Mouse (Mus musculus) kidney, embryonic 16.5 days (tissue): ENCODE data around the gene Zbtb26. TPM values are rescaled to one million over a fixed set of nuclear protein-coding genes. Genes with fewer than 3 reads are reported as not detected.

Source experiments
- ATAC-seq: fragments of 200-750 bp; cut with Nextera tagmentation; 2 replicates; pipeline ENCODE4 v1.8.0; 2017; ENCODE audit warnings: moderate TSS enrichment; ENCODE audit not compliant: low FRiP score, low TSS enrichment
- H3K27ac ChIP-seq: fragments of 300-500 bp; sonication (generic); 2 replicates; pipeline ENCODE4 v1.5.1; 2014; ENCODE audit warnings: low read length
- H3K27me3 ChIP-seq: fragments of 300-500 bp; sonication (generic); 2 replicates; pipeline ENCODE4 v1.6.1; 2014; ENCODE audit warnings: low read length, control low read depth, mixed read lengths; ENCODE audit not compliant: insufficient read depth
- H3K36me3 ChIP-seq: fragments of 300-500 bp; sonication (generic); 2 replicates; pipeline ENCODE4 v1.6.1; 2014; ENCODE audit warnings: low read length, control low read depth, mixed read lengths; ENCODE audit not compliant: insufficient read depth
- H3K4me1 ChIP-seq: fragments of 300-500 bp; sonication (generic); 2 replicates; pipeline ENCODE4 v1.6.1; 2014; ENCODE audit warnings: low read length, control low read depth, mixed read lengths; ENCODE audit not compliant: insufficient read depth
- H3K4me2 ChIP-seq: fragments of 300-500 bp; sonication (generic); replicated peaks from 2 replicates; pipeline ENCODE4 v1.6.1; 2014; ENCODE audit warnings: low read depth, low read length
- H3K4me3 ChIP-seq: fragments of 300-500 bp; sonication (generic); 2 replicates; pipeline ENCODE4 v1.5.1; 2014; ENCODE audit warnings: mild to moderate bottlenecking, low read length
- H3K9ac ChIP-seq: fragments of 300-500 bp; sonication (generic); replicated peaks from 2 replicates; pipeline ENCODE4 v1.6.1; 2014; ENCODE audit warnings: low read length
- H3K9me3 ChIP-seq: fragments of 300-500 bp; sonication (generic); 2 replicates; pipeline ENCODE4 v1.6.1; 2016; ENCODE audit warnings: low read length, control low read depth
- WGBS: fragments of 180-500 bp; shearing (Covaris S2); extraction: QIAGEN DNeasy Blood & Tissue Kit; methylation state at CpG from one replicate; pipeline ENCODE4 v1.1.7; 2014; 5-methylcytosine and 5-hydroxymethylcytosine counted together
- polyA plus RNA-seq: library from polyadenylated mRNA; unstranded; fragments of >200 nt; fragmentation: Nextera tagmentation; extraction: Ambion mirVana; gene quantifications from 2 replicates; pipeline ENCODE4 v1.2.1, GENCODE M21; 2015

Gene Zbtb26
- polyA plus RNA-seq, 1 experiment from 2014 or later, result 8.2 TPM

GRCm38 (mm10) chr2:37451667-37452375 lies 8.9 kb upstream of the Zbtb26 start:
- peak; percentile 99 for ATAC-seq
- 9% methylated on average over 35 of the region's 44 CpGs for WGBS

GRCm38 (mm10) chr2:37431609-37432008 lies 11.3 kb downstream of the Zbtb26 start:
- peak overlapping the region; percentile 73 for H3K4me3 ChIP-seq
- peak overlapping the region; percentile 80 for H3K9ac ChIP-seq
- 27% methylated on average over 7 of the region's 7 CpGs for whole genome bisulfite sequencing
- no peaks in the 10 kb centered on the region for H3K27me3 ChIP-seq
- ATAC-seq, result peak; percentile 28; the same call in 1 of the 2 replicates
- peaks cover 15% of the 10 kb centered on the region for H3K36me3 ChIP-seq
- H3K4me1 ChIP-seq, result peaks cover 13% of the 10 kb centered on the region
- H3K9me3 ChIP-seq, result no peaks in the 10 kb centered on the region
- H3K4me2 ChIP-seq, result peak overlapping the region; percentile 77
- H3K27ac ChIP-seq, result peak overlapping the region; percentile 96

More at GRCm38 (mm10) chr2:37451667-37452375, 8.9 kb upstream of the Zbtb26 start:
- Histone ChIP-seq H3K9me3 (no peaks in the 10 kb centered on the region), H3K4me3 (peak overlapping the region; percentile 79), H3K4me2 (peak overlapping the region; percentile 93), H3K36me3 (no peaks in the 10 kb centered on the region), H3K9ac (peak overlapping the region; percentile 92), H3K4me1 (peaks cover 9% of the 10 kb centered on the region), H3K27me3 (no peaks in the 10 kb centered on the region), H3K27ac (peak overlapping the region; percentile 77)

- no peaks in the 10 kb centered on the region for H3K27me3 ChIP-seq
- peak overlapping the region; percentile 80 for H3K9ac ChIP-seq
- H3K9me3 ChIP-seq, result no peaks in the 10 kb centered on the region
- peak overlapping the region; percentile 77 for H3K4me2 ChIP-seq
- peaks cover 13% of the 10 kb centered on the region for H3K4me1 ChIP-seq
- H3K4me3 ChIP-seq, result peak overlapping the region; percentile 73
- WGBS, result under 1% methylated on average over 38 of the region's 38 CpGs
- ATAC-seq, result peak; percentile 96
- H3K36me3 ChIP-seq, result peaks cover 11% of the 10 kb centered on the region
- H3K27ac ChIP-seq, result peak overlapping the region; percentile 96
These were observed 12.1 kb downstream of the Zbtb26 start for GRCm38 (mm10) chr2:37430593-37431464.

- Histone ChIP-seq H3K4me2 (no peak overlapping the region), H3K9ac (no peak overlapping the region), H3K4me1 (peaks cover 8% of the 10 kb centered on the region; the same call in 1 of the 2 replicates), H3K27me3 (no peaks in the 10 kb centered on the region), H3K4me3 (no peak overlapping the region), H3K36me3 (peaks cover 3% of the 10 kb centered on the region), H3K27ac (no peak overlapping the region), H3K9me3 (no peaks in the 10 kb centered on the region)
- WGBS, result 54% methylated on average over 3 of the region's 3 CpGs
- ATAC-seq, result no peak
These were observed 19.3 kb downstream of the Zbtb26 start for GRCm38 (mm10) chr2:37423671-37424070.

- H3K27me3 ChIP-seq, result no peaks in the 10 kb centered on the region
- WGBS, result under 1% methylated on average over 56 of the region's 75 CpGs
- peak; percentile 98 for ATAC-seq
These were observed 20.3 kb downstream of the Zbtb26 start, which contains the start of gene Rc3h2 for GRCm38 (mm10) chr2:37422306-37423304. Gene Rc3h2 (minus strand): TSS chr2:37422903.

GRCm38 (mm10) chr2:37421903-37422302 lies 21.0 kb downstream of the Zbtb26 start:
- Histone ChIP-seq H3K4me2 (peak overlapping the region; percentile 74), H3K9ac (peak overlapping the region; percentile 96), H3K27ac (peak overlapping the region; percentile 97), H3K27me3 (no peaks in the 10 kb centered on the region), H3K36me3 (no peaks in the 10 kb centered on the region), H3K9me3 (no peaks in the 10 kb centered on the region), H3K4me1 (peaks cover 8% of the 10 kb centered on the region; the same call in 1 of the 2 replicates), H3K4me3 (peak overlapping the region; percentile 96)
- ATAC-seq, result no peak
- WGBS, result 3% methylated on average over 3 of the region's 3 CpGs

More at GRCm38 (mm10) chr2:37422306-37423304, 20.3 kb downstream of the Zbtb26 start, which contains the start of gene Rc3h2:
- Histone ChIP-seq H3K27ac (peak within 1 kb of the TSS; percentile 97), H3K9me3 (no peaks in the 10 kb centered on the region), H3K4me3 (peak within 1 kb of the TSS; percentile 96), H3K9ac (peak within 1 kb of the TSS; percentile 96), H3K36me3 (no peaks in the 10 kb centered on the region), H3K4me1 (peaks cover 8% of the 10 kb centered on the region; the same call in 1 of the 2 replicates), H3K4me2 (peak within 1 kb of the TSS; percentile 74)

- 88% methylated on average over 1 of the region's 1 CpGs for WGBS
- Histone ChIP-seq H3K9ac (no peak overlapping the region), H3K4me2 (no peak overlapping the region), H3K27me3 (no peaks in the 10 kb centered on the region), H3K36me3 (peaks cover 28% of the 10 kb centered on the region), H3K27ac (no peak overlapping the region), H3K4me3 (no peak overlapping the region), H3K4me1 (no peaks in the 10 kb centered on the region), H3K9me3 (no peaks in the 10 kb centered on the region)
- no peak for ATAC-seq
These were observed 47.4 kb downstream of the Zbtb26 start for GRCm38 (mm10) chr2:37395539-37395938.

- Histone ChIP-seq H3K27me3 (no peaks in the 10 kb centered on the region), H3K4me1 (no peaks in the 10 kb centered on the region), H3K27ac (no peak overlapping the region), H3K36me3 (peaks cover 32% of the 10 kb centered on the region), H3K4me2 (no peak overlapping the region), H3K9me3 (no peaks in the 10 kb centered on the region), H3K9ac (no peak overlapping the region), H3K4me3 (no peak overlapping the region)
- ATAC-seq, result no peak
- 91% methylated on average over 9 of the region's 9 CpGs for WGBS
These were observed 60.0 kb downstream of the Zbtb26 start for GRCm38 (mm10) chr2:37382921-37383320.
